Mouse (Mus musculus) lung, postnatal 0 days (tissue): ENCODE data around the gene Ceacam2.

ENCODE experiments used
- CTCF ChIP-seq: IDR thresholded peaks from 2 replicates; pipeline ENCODE4 v1.5.1; 2016; ENCODE audit warnings: antibody characterized with exemption, mild to moderate bottlenecking
- EP300 ChIP-seq: IDR thresholded peaks from 2 replicates; pipeline ENCODE4 v1.6.1; 2016; ENCODE audit warnings: antibody characterized with exemption, mild to moderate bottlenecking, control low read depth

DNA sequence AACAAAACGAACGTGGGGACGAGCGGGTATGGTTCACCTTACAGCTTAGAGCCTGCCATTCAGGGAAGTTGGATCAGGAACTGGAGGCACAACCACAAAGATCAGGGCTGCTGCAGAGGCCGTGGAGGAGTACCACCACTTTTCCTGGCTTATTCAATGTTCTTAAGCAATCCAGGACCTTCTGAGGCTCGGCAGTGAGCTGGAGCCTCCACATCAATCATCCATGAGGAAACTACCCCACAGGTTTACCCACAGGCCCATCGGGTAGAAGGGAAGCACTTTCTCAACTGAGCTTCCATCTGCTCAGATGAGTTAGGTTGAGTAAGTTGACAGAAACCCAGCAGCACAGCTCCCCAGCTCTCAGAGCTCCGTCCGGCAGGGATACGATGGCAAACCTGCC is 39.8 kb upstream of the Ceacam2 start:
- no peak for TF ChIP-seq CTCF
- no peak for TF ChIP-seq EP300
